Mouse (Mus musculus) embryo, embryonic 11 days (tissue): ENCODE measurements at regions not wholly inside any gene's neighbourhood (a gene's known extent, or its start where the extent isn't known, plus 50 kb on each side); places are given as distances from the start of the nearest gene placed in this dataset.

Experiments
- DNase-seq: peaks from one replicate; pipeline ENCODE4 v3.0.0-alpha.2; 2015

DNA sequence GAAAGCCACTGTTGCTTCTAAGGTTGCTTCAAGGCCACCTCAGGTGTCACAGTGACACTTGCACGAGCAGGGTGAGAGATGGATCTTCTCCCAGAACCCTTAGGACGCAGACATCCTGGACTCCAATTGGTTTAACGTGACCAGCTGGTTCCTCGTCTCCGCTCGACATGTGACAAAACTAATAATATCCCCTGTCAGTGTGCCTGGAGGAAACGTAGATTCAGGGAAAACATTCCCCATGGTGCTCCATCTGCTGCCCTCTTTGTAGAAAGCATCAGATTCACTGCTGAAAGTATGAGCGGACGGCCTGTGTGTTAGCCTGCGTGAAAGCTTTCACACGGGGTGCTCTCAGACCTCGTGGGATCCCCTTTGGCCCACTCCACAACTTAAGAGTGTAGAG, 390.0 kb upstream of the Slc35b3 start:
- DNase-seq, result no peak

DNA sequence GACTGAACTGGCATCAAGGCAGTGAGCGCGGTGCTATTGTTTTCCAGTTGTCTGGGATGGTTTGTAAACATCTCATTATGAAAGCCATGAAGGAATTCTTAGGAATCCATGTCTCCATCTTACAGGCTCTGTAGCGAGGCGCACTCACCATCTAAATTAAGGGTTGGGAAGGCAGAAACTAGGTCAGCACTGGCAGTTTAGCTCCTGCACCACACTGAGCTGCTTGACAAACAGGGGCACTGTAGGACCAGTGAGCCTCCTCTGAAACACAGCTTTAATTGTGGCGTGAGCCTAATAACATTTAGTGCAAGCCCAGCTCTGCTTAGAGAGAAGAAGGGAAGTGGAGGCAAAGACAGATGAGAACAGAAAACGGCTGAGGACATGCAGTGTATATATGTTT, 387.1 kb upstream of the Slc35b3 start:
- no peak for DNase-seq

DNA sequence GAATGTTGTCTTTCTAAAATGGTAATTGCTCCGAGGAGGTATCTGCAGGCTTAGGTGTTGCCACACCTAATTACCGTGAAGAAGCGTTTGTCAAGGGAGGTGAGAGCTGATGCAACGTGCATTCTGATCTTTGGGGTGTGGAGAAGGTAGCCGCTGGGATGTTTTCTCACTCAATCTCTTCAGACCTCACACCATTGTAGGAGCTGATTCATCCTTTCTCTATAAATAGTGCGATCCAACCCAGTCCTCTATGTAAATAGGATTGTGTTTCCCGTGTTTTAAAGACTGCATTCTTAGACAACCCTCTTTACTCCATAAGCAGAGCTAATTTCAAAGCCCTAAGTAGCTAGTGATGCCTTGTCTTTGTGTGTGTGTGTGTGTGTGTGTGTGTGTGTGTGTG, 374.2 kb upstream of the Slc35b3 start:
- no peak for DNase-seq

DNA sequence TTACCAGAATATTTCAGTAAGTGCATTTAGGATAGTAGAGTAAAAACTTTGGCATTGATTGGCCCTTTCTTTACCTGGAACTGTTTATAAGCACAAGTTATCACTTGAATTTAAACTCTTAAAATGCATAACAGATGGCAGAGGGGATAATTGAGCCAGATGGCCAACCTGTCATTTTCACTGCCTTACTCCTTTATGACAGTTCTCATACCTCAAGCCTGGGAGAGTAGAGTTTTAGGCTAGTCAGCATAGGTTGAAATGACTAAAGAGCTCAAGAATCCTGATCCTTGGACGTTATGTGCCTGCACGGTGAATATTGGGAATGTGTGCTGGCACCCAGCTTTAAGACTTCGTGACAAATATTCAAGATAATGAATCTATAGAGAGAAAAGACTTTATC, 369.1 kb upstream of the Slc35b3 start:
- no peak for DNase-seq

DNA sequence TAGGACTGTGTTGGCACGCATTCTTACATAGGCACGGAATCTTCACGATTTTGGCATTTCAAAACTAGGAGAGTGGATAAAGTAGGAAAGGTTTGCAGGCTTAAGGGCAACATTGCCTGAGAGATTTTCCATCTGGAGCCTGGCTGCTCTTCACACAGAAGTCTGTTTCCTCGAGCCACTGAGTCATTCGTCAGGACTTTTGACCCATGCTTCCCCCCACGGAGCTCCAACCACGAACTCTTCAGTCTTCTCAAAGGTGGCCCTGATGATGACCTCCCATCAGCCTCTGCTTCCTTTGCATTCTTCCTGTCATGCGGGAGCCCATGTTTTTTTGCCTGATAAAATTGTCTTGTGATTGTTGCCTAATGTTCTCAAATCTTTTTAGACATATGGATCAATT, 365.5 kb upstream of the Slc35b3 start:
- no peak for DNase-seq

DNA sequence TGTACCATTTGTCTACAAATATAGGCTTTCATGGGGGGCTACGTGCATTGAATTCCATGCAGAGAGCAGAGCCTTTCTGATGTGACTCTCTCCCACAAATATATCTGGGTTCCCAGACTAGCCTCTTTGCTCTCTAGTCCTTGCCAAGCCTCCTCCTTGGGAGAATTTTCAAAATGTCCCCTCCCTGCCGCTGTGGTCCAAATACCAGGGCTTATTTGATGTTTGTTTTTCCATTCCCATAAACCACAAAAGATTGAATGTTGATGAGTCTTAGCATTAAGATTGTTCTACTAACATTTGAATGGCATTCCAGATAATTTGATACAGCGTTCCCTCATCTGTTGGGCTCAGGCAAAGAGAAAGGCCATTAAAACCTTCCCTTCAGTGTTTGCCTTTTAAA, 360.4 kb upstream of the Slc35b3 start:
- DNase-seq, result no peak

DNA sequence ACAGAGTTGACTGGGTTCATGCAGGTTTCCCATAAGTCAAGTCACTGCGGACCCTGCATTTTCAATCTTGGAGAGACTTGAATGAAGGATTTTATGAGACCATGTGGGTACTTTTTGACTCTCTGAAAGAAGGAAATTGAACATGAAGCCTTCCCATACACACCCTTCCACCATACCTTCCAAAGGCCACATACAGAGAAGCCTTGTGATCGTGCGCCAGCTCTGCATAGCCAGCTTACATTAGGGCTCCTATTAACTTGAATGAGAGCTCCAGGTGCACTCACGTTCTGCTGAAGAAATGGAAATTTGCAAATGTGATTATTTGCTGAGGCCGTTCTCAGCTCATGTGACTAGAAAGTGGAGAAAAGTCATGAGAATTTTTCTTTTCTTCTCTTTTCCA, 349.1 kb upstream of the Slc35b3 start:
- DNase-seq, result no peak

DNA sequence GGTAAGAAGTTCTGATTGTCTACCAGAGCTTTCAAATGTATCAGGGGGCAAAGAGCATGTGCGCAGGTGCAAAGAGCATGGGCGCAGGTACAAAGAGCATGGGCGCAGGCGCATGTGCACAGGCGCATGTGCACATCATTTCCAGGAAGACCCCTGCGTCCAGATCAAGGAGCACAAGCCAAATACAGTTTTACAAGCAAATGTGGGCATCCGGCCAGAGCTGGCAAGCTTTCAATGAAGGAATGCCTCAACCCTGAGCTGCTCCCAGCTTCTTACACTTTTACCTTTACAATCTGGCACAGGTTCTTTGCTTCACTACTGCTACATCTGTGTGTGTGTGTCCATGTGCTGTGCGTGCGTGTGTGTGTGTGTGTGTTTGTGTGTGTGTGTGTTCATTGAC, 347.2 kb upstream of the Slc35b3 start:
- DNase-seq, result no peak

DNA sequence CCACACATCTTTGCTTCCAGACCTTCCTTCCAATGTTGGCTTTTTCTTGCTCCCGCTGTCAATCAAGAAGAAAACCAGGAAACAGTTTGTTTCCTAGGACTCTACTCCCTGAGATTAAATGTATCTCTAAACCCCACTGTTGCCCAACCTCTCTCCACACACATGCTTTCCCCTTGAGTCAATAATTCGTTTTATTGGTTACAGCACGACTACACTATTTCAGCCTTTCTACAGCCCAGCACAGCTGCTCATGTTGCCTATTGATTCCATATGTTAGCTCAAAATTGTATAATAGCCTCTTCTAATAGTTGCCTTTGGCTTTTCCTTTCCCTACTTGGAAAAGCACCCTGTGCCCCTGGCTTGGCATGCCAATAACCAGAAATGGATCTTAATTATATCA, 346.2 kb upstream of the Slc35b3 start:
- DNase-seq, result peak; percentile 26

DNA sequence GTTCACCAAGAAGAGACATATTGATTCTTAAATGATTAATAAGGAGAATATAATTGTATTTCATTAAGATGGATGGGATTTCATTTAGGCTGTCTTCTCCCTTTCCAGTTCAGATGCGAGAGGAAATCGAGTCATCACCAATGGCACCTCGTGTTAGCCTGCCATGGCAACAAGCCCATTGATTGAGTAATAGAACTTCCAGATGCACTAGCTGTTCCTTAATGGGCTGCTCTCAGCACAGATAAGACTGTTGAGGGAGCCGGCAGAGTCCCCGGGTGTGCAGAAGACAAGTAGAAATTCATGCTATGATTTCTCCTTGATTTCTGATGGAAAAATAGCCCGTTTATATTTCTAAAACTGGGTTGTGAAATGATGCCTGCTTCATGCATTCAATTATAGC, 336.5 kb upstream of the Slc35b3 start:
- DNase-seq, result no peak

DNA sequence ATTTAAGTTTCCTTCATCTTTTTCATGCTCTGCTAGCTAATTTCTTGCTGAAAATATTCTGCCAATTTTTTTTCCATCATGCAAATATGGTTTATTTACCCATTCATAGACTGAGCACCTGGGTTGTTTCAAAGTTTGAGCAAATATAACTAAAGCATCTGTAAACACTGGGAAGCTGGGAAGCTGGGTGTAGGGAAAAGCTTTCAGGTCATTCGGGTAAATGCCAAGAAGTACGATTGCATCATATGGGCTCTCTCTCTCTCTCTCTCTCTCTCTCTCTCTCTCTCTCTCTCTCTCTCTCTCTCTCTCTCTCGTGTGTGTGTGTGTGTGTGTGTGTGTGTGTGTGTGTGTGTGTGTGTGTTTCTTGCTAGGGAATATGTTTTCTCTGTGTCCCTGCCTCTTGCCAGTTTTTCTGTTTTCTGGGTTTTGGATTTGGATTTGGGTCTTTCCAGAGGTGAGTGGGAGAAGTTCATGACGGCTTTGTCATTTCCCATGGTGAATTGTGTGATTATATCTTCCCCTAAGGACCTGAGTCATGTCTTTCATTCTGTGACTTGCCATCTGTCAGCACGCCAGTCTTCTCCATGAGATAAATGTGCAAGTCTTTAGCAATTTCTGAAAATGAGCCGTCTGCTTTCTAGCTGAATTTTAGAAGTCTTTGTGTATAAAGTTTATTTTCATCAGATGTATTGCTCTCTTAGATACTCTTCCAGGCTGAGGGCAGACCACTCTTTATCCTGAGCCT, 329.7 kb upstream of the Slc35b3 start:
- no peak for DNase-seq

DNA sequence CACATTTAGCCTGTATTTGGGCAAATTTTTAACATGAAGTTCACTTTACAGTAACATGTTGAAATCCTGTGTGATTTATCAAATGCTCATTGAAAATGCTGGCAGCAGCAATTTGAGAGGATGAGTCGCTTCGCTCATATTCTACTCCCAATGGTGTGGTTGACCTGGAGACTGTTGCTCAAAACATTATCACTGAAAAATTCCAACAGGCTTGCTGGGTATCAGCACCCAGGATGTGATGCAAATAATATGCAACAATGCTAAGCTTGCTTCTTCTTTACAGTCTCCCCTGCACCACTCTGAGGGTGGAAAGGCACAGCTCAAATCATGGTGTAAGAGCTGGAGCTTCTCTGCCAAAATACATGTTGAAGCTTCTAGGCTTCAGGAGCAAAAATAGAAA, 321.6 kb upstream of the Slc35b3 start:
- no peak for DNase-seq

DNA sequence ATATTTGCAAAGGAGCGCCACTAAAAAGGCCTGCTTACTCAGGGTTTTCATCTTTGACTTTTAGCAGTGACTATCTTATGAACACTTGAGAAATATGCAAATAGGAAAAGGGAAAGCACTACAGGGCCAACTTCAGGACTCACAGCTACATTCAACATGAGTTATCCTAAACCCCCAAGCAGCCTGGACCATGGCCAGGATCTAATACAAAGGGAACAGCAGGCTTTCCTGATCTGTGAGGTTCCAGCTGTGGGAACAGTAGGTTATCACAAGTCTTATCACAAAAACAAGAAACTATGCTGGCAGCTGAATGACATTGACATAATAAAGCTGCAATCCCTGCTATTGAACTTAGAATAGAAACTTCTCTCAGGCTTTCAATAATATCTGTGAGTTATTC, 317.4 kb upstream of the Slc35b3 start:
- no peak for DNase-seq

DNA sequence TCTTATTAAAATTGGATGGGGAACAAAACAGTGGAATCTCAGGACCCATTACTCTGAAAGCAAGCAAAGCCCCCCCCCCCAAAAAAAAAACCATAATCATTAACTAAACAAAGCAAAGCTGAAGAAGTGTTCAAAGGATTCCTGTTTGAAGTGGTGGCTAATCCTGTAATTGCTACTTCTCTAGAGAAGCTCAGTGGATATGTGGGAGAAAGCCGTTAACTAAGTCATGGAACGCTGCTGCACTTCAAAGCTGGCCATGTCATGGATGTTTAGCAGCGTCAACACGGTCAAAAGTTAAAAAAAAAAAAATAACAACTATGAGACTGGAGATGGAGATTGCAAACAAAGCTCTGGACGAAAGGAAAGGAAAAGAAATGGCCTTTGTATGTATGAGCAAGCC, 305.3 kb upstream of the Slc35b3 start:
- DNase-seq, result no peak

DNA sequence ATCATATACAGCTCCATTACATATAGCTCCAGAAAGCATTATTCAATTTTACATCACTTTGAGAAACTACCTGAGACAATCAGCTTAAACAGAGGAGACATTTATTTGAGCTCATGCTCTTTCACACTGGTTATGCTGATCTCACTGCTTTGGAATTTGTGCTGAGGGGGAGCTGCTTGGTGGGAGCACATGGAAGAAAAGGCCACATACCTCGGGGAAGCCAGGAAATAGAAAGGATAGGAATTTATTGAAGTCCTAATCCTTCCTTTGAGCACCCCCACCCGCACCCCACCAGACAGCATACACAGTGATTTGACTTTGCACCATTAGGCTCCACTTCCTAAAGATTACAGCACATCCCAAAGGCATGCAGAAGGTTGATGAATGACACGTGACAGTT, 296.0 kb upstream of the Slc35b3 start:
- peak; percentile 7 for DNase-seq

DNA sequence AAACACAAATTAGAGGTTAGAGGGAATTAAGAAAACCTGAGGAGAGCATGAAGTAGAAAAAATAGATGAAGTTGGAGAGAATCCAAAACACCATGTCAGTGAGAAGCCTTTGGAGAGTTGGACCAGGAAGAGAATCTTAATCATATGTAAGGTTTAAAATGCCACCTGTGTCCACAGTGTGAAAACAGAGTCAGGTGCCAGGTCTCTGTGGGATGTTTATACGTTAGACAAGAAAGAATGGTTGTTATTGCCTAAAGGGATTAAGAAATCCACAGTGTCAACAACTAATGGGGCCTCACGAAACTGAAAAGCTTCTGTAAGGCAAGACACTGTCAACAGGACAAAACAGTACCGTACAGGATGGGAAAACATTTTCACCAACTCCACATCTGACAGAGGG, 294.7 kb upstream of the Slc35b3 start:
- DNase-seq, result no peak

DNA sequence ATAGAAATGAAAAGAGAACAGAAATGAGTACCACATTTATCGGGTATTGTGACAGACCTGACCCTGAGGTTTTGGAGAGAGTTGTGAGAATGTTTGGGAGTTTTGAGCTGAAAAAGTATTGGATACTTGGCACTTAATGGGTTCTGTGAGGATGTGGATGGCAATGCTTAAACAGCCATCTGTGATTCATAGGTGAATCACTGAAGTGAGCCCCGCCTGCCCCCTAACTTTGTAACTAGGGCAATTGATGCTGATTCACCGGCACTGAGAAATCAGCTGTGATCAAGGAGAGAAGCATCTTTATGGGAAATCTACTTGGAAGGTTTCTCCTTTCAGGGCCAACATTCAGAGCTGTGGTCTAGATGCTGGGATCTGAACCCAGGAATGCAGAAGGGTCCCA, 291.9 kb upstream of the Slc35b3 start:
- no peak for DNase-seq

DNA sequence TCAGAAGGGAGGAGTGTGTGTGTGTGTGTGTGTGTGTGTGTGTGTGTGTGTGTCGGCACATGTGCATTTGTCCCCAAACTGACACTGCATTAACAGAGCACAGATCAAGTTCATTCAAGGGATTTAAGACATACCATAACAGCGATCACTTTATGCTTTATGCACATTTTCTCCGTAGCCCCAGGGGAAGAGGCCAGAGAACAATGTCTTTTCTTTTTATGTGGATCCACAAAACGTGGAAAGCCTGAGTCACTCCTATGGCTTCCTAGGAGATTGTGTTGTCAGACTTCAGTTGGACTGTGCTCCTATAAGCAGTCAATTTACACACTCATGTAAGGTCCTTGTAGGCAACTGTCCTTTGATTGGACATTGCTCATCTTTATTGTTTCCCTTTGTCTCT, 289.4 kb upstream of the Slc35b3 start:
- no peak for DNase-seq

DNA sequence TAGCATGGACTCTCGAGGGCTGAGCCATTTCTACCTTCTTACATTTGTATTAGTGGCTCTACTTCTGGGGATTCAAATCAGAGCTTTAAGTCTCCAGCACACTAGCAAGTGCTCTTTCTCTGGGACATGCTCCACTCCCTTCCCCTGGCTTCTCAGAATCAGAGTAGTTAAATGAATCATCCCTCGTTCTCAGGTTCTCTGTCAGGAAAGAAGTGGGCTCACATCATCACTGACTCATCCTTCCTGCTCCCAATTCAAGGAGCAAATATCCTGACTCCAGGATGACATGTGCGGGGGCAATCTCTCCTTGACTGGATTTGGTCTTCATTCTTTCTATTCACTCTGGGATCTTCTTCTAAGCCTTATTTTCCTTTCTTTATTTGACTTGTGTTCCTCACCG, 266.2 kb upstream of the Slc35b3 start:
- DNase-seq, result no peak

DNA sequence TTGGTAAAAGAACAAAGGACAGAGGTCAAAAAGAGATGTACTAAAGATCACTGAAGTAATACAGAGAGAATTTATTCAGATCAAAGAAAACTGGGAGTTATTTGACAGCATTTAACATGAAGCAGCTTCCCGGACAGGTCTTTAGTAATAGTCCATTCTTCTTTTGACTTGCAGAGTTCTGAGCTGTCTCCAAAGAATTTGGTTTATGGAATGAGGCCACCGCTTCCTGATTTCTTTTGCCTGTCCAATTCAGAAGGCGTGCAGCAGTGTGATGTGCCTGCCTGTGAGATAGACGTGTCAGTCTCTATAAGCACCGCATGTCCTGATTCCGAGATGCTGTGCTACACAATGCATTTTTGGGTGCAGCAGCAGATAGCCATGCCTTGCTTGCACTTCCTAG, 265.0 kb upstream of the Slc35b3 start:
- no peak for DNase-seq

DNA sequence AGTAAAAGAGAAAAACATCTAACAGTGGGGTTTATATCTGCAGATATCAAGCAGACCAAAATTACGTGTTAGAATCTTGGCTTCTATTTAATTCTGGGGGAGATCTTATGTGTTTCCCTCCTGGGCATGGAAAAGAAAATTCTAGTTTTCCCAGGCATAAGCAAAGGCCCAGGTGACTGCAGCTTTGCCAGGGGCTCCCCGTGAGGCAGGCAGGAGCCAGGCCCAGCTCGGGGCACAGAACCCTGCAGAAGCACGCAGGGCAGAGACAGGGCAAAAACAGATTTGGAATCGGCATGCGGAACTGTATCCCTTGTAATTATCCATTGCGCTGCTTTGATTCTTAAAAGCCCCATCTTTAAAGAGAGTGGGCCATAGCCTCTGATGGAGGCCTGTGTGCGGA, 250.4 kb upstream of the Slc35b3 start:
- DNase-seq, result no peak

DNA sequence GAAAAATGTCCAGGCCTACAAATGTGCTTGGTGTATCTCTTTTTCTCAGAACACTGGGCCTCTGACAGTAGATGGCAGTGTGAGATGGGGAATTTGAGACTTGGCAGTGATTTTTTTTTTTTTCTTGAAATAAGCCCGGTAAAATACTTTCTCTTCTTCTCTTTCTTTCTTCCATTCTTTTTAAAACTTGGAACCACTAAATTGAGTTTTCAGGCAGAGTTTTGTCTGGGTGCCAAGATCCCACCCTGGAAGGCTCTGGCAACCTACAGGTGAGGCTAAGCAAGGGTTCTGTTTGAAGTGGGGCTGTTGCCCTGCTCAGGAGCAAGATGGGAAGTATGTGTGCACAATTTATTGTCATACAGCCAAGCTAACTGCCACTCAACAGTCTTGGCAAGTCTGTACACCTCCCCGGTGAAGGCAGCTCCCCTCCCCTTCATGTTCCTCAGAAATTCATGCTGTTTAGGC, 223.1 kb upstream of the Slc35b3 start:
- peak; percentile 45 for DNase-seq

DNA sequence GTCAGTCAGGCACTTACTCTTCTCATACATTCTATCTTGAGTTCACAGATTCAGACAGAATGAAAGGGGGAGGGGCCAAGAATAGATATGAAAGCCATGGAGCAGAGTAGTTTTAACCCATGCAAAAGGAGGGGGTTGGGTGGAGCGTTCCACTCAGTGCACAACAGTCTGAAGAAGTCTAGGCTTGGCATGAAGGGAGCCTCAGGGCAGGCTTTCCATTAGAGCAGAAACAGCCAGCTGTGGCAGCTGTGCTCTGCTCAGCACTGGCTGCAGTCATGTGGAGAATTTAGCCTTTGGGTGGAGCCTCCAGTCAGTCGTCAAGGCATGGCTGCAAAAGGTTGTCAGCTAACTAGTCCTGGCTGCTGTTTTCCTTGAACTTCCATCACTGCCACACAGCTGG, 201.3 kb upstream of the Slc35b3 start:
- DNase-seq, result peak; percentile 6

DNA sequence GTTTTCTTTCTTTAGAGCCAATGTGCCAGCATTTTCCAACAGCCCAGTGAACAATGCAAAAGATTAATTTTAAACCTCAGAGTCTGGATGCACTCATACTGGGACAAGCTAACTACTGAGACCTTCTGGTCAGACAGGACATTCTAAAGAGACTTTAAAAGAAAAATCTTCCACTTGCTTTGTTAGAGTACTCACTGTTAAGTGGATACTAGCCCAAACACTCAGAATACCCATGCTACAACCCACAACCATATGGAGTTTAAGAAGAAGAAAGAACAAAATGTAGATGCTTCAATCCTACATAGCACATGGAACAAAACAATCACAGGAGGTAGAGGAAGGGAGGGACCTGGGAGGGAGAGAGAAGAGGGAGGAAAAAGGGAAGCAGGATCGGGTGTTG, 167.3 kb upstream of the Slc35b3 start:
- DNase-seq, result no peak

DNA sequence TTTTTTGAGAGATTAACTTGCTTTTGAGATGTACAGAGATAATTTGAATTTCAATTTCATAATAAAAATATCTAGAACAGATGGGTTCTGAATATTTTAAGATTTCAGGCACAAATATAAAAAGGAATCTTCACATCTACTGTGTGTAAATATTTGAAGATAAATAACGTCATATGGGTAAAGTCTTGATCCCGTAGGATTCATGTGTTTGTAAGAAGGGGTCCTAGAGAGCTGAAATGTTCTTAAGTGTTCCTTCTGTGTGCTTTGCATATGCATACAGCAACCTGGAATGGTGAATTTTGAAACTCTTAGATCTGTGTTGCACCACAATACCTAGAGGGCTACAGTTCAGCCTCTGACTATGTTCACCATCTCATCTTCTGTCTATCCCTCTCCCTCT, 131.4 kb upstream of the Slc35b3 start:
- DNase-seq, result no peak

DNA sequence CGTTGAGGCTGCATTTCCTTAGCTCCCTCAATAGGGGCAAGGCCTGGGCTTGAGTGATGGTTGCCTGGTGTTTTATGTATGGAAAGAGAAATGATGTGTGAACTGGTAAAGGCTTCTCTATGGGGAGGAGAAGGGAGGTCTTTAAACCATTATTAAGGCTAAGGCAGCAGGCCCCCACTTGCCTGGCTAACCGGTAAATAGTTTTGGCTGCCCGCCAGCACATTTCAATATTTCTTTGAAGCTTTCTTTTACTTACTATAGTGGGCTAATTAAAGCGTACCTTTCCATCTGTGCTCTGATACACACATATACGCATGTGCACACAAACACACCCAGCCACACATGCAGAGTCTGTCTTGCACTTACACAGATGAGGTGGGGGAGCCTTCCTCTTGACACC, 123.9 kb upstream of the Slc35b3 start:
- peak; percentile 35 for DNase-seq
